ENCODE assay signal across 9 mouse cellular contexts in genomic region chr10:110600352-110600853, GRCm38 (mm10).
A peak's percentile ranks its signal among the peaks of the same experiment; 100 is the strongest.
DNase-seq lines count a peak whose midpoint lies in the region; TF ChIP-seq lines count a peak whose summit lies in the region.
"Had no signal": no experiment of that assay in that cellular context is flagged by ENCODE, and none has a peak within 500 bp of the region (broad histone marks: within the 10 kb centered on the region; RNA-seq: fewer than 3 reads in every experiment).

No protein-coding gene starts in this region.

- H3K4me3 ChIP-seq in layer of hippocampus, adult 2 months, result peak overlapping the region; percentile 13
- H3K4me3 ChIP-seq: limb, embryonic 13.5 days had no signal

- peak; percentile 6 for DNase-seq in adrenal gland, adult 2 months
- no peak for DNase-seq in adrenal gland, postnatal 4 days (ENCODE audit: low spot score in 2 of 2)
- DNase-seq in right cerebral cortex, adult 2 months (ENCODE audit: low spot score in 2 of 2), result peak; percentile 60 to 65
- no peak for DNase-seq in right cerebral cortex, postnatal 4 days
- peak; percentile 25 to 48 for DNase-seq in layer of hippocampus, adult 2 months (ENCODE audit: low spot score in 2 of 2)
- DNase-seq in right cerebral cortex, postnatal 36 days (ENCODE audit: low spot score in 2 of 2), result peak; percentile 44 to 59
- DNase-seq in urinary bladder, adult 18-20 months (ENCODE audit: low spot score in 2 of 2), result no peak
- DNase-seq in gastrocnemius, adult 18-20 months (ENCODE audit: low spot score), result no peak

- peak; percentile 62 for TF ChIP-seq CTCF in layer of hippocampus, adult 2 months (conservative IDR thresholded peaks at IDR 0.05)

- no peak overlapping the region for H3K27ac ChIP-seq in layer of hippocampus, adult 2 months
- H3K27ac ChIP-seq: limb, embryonic 13.5 days had no signal

Comparison
In these comparisons a context has a peak if more than half of its experiments do, and no peak if none do; other contexts are left out.
1. DNase-seq: peak in adrenal gland, adult 2 months (single experiment), right cerebral cortex, adult 2 months (2 of 2), layer of hippocampus, adult 2 months (2 of 2) and right cerebral cortex, postnatal 36 days (2 of 2); none in adrenal gland, postnatal 4 days (0 of 2), right cerebral cortex, postnatal 4 days (single experiment), urinary bladder, adult 18-20 months (0 of 2) and gastrocnemius, adult 18-20 months (single experiment).